8 mouse cellular contexts compared by ENCODE assay signal in genomic region chrX:38634801-38635637, GRCm38 (mm10). TPM values are rescaled to one million over a fixed set of nuclear protein-coding genes. Genes with fewer than 3 reads are reported as not detected.
DNase-seq lines count a peak whose midpoint lies in the region; ATAC-seq and TF ChIP-seq lines count a peak whose summit lies in the region.

Gene C1galt1c1, minus strand, starts transcription at chrX:38635087.

- H3K4me2 ChIP-seq in hindbrain, embryonic 13.5 days: peak within 1 kb of the TSS; percentile 48

- no peaks in the 10 kb centered on the region for H3K9me3 ChIP-seq in hindbrain, embryonic 13.5 days

- CTCF ChIA-PET in Patski (lab: Charles Lee): no interaction called here

- POLR2A ChIA-PET in Patski (lab: Charles Lee): no interaction called here

- H3K4me1 ChIP-seq in hindbrain, embryonic 13.5 days (replicated peaks): peaks cover 7% of the 10 kb centered on the region; the same call in 1 of the 2 replicates

- H3K27me3 ChIP-seq in Patski: peaks cover 6% of the 10 kb centered on the region
- no peaks in the 10 kb centered on the region for H3K27me3 ChIP-seq in hindbrain, embryonic 13.5 days

- TF ChIP-seq CTCF in Patski (IDR thresholded peaks at IDR 0.05): no peak

- H3K27ac ChIP-seq in hindbrain, embryonic 13.5 days: peak within 1 kb of the TSS; percentile 92

- in situ Hi-C loops in Patski (cut with MboI; ENCODE audit: low pct_unique_long_range_greater_than_20kb): no loop called here

- ATAC-seq in Patski: peak; percentile 99
- peak; percentile 100 for ATAC-seq in hindbrain, embryonic 13.5 days (ENCODE audit: low FRiP score)

- peak within 1 kb of the TSS; percentile 72 for H3K9ac ChIP-seq in hindbrain, embryonic 13.5 days

- peak; percentile 57 for DNase-seq in Patski (ENCODE audit: low read depth, low spot score)
- DNase-seq in cerebellum, postnatal 14 days: peak; percentile 90 to 93
- DNase-seq in frontal cortex, postnatal 14 days (ENCODE audit: low spot score in 2 of 2): peak; percentile 88 to 89
- DNase-seq in layer of hippocampus, postnatal 25 days (ENCODE audit: extremely low spot score in 1 of 2, low spot score in 1 of 2): peak; percentile 68 to 75
- peak; percentile 93 for DNase-seq in lung, postnatal 25 days (ENCODE audit: low spot score)
- DNase-seq in retina, embryonic 14.5 days (ENCODE audit: low spot score): peak; percentile 88
- DNase-seq in thymus, postnatal 4 days: peak; percentile 93

- H3K36me3 ChIP-seq in hindbrain, embryonic 13.5 days: no peaks in the 10 kb centered on the region

- whole genome bisulfite sequencing in hindbrain, embryonic 13.5 days: 15% methylated on average over 29 of the region's 43 CpGs

- peak within 1 kb of the TSS; percentile 47 for H3K4me3 ChIP-seq in hindbrain, embryonic 13.5 days

RNA-seq across cellular contexts. Expression of gene C1galt1c1, which starts in this region (rescaled TPM):
- polyA plus RNA-seq in Patski (2021): 37.1 TPM
- 27.3 and 32.8 TPM in 2 replicates for polyA plus RNA-seq in hindbrain, embryonic 13.5 days (2015; fragmentation: Nextera tagmentation; extraction: Ambion mirVana)
- total RNA-seq in layer of hippocampus, postnatal 25 days (2021): 10 to 100 TPM; 22.7 to 25.6 TPM

Comparison
In these comparisons a context has a peak if more than half of its experiments do, and no peak if none do; other contexts are left out.
1. Peak in every context shown above with its lines: DNase-seq, ATAC-seq, H3K4me3 ChIP-seq and H3K27ac ChIP-seq.